Mouse (Mus musculus) NIH3T3 (cell line): ENCODE results near the gene Aen.

Source experiments
- DNase-seq: peaks from one replicate; pipeline ENCODE4 v3.0.0-alpha.2; 2012; ENCODE audit warnings: low read depth

Aen gene

DNA sequence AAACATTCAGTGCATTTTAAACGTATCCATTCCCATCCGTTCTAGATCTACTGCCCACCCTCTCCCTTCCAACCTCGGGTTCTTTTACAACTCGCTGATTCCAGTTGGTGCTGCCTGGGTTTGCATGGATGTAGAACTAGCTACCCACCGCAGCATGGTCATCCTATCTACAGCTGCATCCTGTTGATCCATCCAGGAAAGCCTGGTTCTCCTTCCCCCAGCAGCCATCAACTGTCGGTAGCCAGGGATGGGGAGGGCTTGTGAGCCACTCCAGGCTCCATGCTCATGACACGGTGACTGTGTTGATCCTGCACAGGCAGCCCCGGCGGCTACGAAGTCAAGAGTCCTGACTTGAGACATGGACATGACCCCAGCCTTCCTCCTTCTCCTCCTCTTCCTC lies 1.7 kb upstream of the Aen start:
- DNase-seq, result no peak

DNA sequence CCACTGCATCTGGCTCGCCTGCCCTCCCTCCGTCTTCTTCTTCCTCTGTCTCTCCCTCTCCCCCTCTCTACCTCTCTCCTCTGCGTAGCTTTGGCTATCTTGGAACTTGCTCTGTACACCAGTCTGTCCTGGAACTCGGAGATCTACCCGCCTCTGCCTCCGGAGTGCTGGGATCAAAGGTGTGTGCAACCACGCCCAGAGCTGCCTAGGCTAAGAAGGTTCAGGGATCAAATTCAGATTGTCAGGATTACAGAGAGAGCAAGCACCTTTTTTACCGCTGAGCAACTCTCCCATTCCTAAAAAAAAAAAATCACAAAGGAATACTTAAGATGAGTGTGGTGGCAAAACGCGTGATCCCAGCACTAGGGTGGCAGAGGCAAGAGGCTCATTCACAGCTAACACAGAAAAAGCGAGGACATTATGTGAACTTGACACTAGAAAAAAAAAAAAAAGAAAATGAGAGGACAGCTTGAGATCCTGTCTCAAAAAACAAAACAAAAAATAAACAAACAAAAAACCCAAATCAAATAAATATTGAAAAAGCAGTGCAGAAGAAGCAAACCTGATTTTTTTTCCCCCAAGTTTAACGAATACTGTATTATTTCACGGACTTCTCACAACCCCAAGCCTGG lies 517 bp upstream of the Aen start:
- DNase-seq, result no peak

DNA sequence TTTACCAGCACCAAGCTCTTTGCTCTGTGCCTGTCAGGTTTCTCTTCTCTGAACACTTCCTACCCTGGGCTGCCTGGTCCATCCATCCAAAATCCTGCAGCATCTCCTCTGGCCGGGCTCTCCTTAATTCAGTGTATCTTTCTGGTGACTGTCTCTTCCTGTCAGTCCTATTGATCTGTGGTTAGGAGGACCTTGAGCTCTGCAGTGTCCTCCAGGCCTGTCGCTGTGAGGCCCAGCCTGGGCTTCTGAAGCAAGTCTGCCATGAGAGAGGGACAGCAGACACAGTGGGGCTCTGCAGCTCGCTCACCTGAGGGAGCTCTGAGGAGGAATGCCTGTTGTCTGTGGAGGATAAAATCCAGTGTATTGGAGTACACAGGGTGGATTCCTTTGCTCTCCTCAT lies 1.9 kb downstream of the Aen start:
- no peak for DNase-seq

DNA sequence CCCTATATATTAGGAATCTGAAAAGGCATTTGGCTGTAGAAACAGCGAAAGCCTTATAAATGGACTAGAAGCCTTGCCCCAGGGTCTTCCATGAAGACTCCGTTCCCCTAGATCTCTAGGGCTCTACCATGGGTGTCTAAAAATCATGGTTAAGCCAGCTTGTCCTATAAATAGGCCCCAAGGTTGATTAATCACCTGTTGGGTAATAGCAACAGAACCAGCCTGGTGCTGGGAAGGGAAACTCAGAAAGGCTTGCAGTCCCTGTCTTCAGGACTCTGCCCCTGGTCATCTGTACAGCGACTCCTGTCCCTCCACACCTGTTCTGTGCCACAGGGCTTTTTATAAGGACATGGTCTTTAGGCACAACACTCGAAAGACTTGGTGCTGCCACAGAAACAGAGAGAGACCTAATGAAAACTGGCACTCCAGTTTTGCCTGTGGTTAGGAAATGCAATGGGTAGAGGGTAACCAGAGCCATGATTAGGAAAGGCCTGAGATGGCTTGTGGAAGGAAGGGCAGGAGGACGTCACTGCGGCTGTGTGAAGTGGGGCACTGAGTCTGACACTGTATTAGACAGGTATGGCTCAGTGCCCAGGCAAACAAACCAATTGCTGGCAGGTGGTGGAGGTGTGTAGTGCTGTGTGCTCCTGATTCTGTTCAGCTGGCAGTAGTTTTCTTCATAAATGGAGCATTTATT lies 7.7 kb downstream of the Aen start:
- DNase-seq, result no peak

DNA sequence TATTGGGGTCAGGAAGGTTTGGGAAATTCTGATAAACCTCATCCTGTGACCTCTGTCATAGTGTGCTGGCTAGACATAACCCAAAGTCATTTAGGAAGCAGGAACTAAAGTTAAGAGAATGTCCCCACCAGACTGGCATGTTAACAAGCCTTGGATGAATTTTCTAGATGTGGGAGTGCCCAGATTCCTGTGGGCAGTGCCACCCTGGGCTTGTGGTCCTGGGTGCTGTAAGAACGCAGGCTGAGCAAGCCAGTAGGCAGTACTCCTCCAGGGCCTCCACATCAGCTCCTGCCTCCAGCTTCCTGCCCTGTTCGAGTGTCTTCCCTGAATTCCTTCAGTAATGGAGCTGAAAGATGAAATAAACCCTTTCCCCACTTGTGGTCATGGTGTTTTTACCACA lies 8.5 kb downstream of the Aen start:
- no peak for DNase-seq

DNA sequence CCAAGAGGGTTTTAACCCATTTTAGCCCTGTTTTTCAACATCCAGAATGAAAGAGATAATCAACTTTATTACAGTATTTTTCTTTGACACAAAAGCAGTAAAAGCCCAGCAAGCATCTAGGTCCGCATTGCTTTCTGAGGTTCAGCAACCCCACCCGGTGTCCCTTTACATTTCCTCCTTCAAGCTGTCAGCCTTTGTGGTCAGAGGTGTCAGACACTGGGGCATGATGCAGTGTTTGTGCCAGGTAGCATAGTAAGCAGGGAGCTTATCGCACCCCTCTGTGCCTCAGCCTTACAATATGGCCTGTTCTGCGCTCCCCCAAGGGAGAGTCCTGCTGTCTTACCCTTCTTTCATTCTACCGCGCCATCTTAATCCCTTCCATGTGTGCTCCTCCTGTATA lies 13.4 kb downstream of the Aen start:
- no peak for DNase-seq

DNA sequence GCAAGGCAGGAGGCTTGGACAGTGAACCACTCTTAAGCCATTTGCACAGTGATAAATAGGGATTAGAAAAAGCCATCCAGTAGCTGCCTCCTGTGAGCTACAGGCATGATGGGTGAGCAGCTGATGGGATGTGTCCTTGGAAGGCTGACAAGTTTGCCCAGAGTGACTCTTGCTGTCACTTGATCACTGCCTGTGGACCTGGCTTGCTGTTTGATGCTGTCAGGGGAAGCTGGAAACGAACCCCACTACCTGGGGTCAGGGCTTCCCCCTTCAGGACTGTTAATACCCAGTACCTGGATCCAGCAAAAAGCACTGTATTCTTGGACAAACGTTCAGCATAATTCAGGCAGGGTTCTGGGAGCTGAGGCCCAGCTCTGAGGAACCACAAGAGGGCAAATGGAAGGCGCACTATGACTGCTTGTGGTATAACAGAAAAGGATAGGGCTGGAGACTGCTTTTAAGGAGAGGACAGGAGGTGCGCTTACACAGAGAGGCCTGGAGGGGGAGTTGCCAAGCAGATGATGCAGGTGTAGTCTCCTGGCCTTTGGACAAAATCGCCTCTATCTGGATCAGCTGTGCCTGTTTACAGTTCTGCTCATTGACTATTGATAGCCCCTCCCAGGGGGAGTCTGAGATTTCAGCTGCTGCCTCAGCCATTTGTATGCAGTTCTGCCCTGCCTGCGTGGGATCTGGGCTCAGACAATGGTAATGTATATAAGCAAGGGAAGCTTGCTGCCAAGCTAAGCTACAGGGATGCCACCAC lies 14.9 kb downstream of the Aen start:
- DNase-seq, result no peak

DNA sequence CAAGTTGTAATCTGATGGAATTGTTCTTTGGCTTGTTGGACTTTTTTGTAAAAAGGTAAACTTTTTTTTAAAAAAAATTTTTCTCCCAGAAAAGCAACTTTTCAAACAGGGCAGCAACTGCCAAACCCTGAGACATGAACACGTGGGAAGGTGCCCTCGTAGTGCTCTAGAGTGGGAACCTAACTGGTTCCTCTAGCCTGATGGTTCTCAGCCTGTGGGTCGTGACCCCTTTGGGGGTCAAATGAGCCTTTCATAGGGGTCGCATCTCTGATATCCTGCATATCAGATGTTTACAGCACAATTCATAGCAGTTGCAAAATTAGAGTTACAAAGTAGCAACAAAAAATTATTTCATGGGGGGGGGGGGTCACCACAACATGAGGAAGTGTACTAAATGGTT lies 15.6 kb downstream of the Aen start:
- DNase-seq, result no peak

DNA sequence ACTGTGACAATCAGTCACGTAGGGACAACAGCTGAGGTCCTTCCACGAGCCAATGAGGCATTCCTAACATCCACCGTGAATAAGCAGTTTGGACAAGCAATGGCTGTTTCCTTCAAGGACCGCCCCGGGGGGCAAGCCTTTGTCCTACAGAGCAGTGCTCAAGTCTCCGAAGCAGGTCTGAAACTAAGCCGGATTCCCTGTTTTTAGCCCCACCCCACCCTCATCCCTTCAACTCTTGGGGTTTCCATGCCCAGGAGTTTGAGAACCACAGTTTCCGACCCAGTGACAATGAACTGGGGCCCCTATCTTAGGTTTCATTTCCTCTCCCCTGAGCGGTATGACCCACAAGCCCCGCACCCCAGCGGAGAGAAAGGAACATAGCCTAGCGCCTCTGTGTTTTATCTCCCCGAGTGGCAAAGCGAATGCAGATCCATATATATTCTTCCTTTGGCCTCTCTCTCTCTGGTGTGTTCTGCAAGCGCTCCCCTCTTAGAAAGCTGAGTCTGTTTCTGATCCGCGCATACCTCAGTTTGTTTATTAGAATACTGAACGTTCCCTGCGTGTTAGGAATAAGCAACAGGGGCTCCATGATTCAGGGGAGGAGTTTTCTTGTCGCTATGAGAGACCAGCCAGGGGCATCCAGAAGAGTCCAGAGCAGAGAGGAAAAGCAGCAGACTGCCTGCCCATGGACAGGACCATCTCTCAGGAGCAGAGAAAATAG lies 16.8 kb downstream of the Aen start:
- no peak for DNase-seq

DNA sequence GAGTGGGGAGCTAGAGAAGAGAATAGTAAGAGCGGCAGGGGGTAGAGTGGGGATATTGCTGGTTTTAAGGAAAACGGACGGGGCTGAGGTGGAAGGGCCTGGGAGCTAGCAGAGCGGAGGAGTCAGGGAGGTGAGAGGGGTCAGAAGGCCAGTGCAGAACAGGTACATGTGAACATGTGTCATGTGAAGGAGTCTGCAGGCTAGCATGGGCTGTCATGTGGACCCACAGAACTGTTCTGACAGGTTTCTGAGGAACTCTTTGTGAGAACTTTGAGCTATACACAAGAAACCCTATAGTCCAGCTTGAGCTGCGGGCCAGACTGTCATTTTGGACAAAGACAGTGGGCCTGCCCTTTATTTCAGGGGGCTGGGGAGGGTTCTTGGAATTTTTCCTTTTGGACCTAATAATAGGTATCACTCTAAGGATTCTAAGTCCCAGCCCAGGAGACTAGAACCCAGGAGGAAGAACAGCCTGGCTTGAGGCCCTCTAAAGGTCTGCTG lies 17.4 kb downstream of the Aen start, which contains the start of gene Isg20:
Gene Isg20, plus strand, starts transcription at position 451 of the 501 bp plus-strand sequence.
- DNase-seq, result no peak

DNA sequence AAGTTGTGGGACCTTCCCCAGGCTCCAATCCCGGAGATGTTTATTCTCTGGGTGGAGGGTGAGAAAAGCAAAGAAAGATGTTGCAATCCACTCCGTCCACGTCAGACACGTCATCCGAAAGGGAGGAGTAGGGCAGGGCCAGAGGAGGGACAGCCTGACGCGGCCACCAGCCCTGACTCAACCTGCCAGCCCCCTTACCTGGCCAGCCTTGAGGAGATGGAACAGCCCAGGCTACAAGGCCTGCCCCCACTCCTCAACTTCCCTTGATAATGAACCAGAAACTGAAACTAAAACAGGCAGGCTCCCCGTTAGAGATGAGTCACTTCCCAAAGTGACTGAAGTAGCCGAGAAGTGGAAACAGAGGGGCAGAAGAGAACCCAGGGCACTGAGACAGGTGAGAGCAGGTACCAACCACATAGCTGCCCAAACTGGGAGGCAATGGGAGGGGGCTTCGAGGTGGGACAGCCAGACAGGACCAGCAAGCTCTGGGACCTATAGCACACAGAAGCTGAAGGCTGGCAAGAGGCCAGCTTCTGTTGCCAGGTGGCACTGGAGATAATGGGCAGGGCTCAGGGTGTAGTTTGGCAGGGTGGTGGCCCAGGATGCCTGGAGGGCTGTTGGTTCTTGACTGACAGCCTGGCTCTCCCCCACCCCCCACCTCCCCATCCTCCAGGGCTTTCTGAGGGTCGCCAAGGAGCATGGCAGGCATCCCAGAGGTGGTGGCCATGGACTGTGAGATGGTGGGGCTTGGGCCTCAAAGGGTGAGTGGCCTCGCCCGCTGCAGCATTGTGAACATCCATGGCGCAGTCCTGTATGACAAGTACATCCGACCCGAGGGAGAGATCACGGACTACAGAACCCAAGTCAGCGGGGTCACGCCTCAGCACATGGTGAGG lies 18.2 kb downstream of the Aen start:
- peak; percentile 89 for DNase-seq

DNA sequence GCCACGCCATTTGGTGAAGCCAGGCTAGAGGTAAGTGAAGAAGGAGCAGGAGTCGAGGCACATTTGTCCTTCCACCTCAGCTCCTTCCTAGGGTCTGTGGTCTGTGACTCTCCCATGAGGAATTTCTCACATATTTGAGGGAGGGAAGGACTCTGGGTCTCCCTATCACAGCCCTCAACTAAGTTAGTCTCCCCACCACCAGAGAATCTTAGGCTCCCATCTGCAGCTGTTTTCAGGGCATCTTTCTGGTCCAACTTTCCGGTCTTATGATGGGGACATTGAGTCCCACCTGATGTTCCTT lies 18.8 kb downstream of the Aen start:
- peak; percentile 61 for DNase-seq

DNA sequence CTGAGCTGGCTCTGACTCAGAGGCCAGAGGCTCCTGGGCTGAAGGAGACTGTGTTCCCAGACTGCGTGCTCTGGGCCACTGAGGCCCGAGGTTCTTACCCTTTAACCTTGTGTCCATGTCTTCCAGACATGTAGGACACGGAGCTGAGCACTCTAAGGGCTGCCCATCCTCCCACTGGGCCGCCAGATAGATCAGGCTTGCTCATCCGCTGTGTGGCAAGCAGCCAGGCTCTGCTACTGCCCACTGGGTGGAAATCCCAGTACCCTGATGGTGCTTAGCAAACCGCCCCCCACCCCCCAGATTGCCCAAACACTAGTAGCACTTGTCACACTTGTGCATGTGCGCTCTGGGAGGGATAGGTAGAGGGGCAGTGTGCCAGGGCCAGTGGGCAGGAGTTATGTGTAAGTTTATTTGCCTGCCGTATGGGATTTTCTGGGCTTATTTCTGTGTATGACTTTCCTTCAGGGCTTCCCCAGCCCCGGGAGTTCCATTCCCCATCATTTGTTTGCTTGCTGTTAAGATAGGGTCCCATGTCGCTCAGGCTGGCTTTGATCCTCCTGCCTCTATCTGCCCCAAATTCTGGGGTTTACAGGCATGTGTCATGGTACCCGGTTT lies 19.3 kb downstream of the Aen start:
- DNase-seq, result peak; percentile 68

DNA sequence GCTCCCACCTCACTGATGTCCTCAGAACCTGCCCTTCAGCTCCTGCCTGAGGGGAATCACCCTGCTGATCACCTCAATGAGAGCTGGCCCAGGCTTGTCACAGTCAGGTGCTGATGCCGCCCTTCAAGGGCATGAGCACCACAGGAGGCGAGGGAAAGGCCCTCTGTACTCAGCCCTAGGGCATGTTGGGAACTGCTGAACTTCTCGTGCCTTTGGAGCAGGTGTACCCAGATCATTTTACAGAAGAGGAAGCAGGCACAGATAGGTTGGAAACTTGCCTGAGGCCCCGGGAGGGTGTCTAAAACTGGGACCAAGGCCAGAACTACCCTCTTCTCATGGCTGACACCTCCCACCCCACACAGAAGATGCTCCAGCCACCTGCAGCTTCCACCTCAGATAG lies 23.0 kb downstream of the Aen start:
- no peak for DNase-seq

DNA sequence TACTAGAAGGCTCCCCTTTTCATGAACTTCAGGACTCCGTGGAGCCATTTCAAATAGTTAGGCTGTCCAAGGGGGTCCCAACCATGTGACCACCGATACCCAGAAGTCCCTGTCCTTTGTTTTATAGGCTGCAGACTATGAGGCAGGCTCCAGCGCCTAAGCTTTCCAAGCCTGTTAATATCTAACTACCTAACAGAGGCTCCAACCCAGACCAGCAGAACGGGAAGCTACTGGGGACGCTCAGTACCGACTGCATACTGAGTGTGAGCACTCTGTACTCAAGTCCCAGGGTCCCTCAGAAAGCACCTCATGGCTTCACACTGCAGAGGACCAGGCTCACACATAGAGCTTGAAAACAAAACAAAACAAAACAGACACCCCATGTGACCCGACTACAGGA lies 26.9 kb downstream of the Aen start:
- DNase-seq, result no peak

DNA sequence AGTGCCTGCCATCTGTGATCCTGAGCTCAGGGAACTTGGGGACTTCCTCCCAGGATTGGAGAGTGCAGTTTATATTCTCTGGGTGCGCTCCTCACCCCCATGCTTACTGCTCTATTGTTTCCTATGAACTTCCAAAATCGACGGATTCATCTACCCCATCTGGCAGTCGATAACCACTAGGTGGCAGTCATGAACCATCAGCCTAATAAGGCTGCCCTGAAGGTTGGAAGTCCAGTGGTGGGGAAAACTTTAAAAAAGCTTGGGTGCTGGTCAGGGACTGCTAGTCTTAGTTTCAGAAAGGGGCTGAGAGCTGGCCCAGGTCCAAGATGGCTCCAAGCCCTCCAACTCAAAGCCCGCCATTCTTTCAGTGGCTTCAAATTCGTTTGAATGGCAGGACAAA lies 28.6 kb downstream of the Aen start:
- DNase-seq, result peak; percentile 93

DNA sequence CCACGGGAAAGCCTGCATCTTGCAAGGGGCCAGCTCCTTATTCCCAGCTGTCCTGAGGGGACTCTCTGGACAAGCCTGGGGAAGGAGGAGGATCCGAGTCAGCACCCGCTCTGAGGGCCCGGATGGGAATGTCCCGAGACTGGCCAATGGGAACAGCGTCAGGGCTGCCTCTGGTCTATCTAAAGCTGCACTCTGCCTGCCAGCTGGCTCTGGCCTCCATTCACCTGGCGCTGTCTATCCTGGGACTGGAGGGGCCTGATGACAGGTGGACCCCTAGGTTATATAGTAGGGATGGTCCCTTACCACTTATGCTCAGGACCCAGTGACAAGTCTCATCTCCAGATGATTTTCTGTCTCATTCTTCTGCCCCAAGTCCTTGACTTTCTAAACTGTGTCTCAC lies 29.1 kb downstream of the Aen start:
- no peak for DNase-seq

DNA sequence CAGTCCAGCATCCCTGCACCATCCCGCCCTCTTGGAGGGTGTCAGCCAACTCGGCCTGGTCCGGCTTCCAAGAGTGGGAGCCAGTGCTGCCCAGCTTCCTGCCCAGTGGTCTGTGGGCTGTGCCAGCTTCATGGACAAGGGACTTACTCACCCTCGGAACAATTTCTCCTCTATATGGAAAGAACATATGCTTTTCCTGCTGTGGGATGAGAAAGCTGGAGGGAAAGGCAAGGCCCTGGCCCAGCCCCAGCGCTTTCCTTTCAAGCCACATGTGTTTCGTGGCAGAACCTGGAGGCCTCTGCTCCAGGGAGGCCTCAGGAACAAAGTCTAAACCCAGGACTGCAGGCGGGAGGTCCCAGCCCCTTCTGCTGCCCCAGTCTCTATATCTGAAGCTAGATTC lies 30.0 kb downstream of the Aen start:
- DNase-seq, result peak; percentile 70

DNA sequence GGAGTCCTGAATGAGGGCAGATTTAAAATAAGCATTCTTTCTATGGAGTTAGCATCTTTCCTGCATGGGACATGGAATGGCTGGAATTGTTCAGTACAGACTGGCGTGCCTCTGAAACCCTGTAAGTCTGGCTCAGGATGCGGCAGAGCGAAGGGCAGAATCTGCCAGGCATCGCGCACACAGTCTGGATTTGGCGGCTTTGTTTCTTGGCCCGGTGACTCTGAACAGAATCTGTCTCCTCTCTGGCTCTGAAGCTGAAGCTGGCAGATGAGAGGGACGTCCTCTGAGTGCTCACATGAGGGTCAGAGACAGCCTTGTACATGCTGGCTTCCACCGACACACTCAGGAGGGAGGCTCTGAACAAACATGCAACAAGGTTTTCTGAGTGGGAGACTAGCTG lies 30.5 kb downstream of the Aen start:
- no peak for DNase-seq

DNA sequence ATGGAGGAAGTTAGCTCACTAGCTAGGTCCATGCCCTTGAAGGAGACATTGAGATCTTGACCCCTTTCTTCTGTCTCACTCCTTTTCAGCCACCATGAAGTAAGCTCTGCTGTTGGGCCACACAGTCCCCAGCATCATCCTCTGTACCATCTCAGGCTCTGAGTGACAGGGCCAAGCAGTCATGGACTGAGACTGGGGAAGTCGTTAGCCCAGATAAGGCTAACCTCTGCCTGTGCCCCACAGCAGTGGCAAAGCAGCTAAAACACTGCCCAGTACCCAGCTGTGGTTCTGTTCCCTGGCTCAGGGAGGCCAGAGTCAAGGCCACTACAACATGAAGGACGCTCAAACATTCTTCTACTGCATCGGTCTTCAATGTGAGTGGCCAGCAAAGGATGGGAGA lies 31.6 kb downstream of the Aen start:
- DNase-seq, result no peak

DNA sequence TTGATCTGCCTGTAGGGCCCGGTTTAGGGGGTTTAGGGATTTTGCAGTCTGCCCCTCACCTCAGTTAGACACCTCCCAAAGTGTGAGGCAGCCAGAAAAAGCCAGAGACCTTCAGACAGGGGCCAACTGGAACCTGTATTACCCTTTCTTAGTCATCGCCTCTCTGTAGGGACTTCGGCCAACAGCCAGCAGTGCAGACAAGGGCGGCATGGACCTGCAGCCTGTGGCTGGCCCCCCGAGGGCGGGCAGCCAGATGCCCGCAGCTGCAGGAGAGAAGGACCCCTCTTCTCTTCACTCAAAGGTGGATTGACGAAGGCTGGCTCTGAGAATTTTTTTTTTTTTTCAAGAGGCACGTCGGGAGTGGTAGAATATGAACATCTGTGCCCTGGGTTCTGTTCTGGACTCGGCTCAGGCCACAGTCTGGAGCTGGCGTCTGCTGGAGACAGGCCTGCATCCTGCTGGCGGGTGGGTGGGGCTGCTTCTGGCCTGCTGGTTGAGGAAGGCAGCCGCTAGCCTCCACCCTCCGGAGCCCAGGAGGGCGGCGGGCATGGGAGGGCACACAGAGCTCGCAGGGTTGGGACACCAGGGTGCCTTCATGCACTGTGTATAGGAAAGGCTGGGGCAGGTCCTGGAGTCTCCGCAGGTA lies 43.4 kb downstream of the Aen start:
- no peak for DNase-seq
